Mouse (Mus musculus) c-Kit-positive CD71-positive TER-119-positive erythroid progenitor cells, embryonic 14.5 days (primary cell): ENCODE measurements around the gene Cd247.

ENCODE experiments used
- DNase-seq: peaks from one replicate; pipeline ENCODE4 v3.0.0-alpha.2; 2013; ENCODE audit warnings: low spot score

Gene Cd247

DNA sequence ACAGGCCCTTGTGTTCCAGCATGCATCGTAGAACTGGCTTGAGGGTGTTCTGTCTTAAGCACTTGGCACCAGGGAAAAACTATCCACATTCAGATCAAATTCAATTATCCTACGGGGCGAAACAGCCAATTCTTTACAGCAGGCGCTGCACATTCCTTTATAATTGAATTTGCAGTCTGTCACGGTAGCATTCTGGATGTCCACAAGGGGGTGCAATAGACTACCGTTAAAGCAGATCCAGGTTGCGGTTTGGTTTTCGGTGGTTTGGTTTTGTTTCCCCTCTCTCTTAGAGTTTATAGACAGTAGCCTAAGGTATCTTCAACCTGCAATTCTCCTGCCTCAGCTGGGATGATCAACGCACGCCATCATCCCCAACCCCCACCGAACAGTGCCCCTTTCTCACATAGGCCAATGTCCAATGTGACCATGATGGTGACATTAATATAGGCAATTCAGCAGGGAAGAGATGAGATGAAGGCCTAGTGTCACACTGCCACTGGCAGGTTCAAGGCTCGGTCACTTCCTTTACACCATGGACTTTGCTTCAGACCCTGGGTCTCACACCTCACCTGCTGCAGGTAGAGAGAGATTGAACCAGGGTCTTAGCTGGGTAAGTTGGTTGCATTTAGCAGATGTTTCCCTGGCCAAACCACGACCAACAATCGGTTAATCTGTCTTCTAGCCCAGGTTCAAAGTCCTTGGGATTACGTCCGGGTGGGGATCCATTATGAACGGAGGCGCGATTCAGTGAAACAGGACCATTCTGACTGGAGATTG lies 12.8 kb upstream of the Cd247 start:
- DNase-seq, result no peak

DNA sequence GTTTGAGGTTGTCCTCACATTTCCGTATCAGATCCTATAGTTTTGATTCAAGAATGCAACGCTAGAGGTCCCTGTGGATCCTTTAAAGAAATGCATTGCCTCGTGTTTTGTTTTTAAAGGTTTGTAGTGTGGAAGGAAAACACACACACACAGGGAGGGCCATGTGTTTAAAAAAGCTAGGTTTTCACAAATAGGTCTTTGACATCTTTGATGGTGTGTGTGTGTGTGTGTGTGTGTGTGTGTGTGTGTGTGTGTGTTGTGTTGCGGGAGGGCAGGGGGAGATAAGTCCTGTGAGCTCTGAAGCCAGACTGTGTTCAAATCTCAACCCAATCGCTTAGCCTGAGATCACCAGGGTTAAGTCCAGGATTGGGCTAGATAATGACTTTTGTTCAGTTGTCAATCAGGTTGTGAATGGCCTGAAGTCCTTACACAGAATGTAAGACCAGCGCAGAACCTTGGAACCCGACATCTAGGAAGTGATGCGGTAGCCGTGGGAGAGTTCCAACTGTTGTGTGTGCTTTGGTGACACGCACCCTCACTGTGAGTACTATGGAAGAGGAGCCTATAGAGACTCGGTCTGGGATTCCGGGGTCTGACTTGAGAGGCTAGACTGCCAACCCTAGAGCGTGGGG lies 8.4 kb upstream of the Cd247 start:
- no peak for DNase-seq

DNA sequence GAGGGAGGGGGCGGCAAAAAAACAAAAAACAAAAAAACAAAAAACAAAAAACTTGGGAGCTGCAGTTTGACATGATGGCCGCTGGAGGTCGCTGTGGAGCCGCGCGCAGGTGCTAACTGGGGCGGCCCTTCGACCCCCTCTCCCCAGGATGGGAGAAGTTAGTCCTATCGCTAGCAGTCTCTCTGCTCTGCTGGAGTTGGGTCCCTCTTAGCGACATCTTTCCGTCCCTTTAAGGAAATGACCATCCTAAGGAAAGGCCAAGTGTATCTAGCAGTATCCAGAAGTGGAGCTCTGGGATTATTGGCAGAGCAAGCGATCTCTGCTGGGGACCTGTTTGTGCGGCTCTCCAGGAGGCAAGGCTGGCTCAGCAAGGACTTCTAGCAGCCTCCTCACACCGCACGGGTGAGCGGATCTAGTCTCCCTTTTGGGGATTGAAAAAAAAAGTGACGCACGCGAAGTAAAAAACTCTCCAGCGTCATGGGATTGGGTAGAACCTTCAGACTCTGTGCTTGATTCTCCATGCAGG lies 7.8 kb upstream of the Cd247 start:
- DNase-seq, result no peak

DNA sequence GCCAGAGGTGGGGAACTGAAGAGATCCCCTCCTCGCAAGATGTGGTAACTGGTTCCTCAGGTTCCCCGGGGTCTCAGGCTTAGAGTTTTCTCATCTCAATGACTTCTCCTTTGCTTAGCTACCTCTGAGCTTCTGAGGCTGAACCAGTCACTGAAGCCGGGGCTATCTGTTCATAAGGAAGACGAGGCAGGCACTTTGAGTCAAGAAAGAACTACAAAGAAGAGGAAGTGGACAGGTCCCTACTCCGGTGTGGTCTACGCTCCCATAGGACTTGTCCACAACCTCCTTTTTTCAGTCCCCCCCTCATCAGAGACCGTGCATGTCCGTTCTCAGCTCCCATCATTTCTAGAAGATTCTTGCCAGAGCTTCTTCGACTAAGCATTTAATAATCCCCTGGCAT lies 7.1 kb upstream of the Cd247 start:
- no peak for DNase-seq

DNA sequence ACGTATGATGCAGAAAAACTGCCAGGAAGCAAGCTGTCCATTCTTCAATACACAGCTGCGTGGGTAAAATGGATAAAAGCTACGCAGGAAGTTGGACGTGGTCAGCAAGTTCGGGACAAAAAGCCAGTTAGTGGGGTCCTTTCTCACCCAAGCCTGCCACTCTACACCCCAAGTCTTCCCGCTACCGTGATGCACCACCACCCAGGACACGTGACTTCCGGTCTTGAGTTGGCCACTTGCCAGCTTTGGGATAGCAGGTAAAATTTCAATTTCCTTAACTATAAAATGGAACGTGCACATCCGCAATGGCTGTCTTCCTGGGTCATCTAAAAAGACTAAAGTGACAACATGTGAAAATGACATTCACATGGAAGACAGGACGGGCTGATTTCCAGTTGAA lies 6.6 kb upstream of the Cd247 start:
- no peak for DNase-seq

DNA sequence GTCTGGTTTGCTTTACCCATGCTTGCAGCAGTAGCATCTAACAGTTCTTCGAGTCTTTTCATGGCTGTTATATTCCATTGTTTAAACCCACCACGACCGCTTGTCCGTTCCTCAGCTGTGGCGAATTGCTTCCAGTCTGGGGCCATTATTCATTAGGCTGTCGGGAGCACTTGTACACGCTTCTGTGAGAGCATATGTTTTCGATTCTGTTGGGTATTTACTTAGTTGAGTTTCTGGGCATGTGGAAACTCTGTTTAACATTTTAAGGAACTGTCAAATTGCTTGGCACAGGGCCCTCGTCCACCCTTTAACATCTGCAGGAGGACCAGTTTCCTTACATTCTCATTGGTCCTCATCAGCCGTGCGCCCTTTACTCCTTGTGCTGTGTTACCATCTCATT lies 2.2 kb upstream of the Cd247 start:
- DNase-seq, result no peak

DNA sequence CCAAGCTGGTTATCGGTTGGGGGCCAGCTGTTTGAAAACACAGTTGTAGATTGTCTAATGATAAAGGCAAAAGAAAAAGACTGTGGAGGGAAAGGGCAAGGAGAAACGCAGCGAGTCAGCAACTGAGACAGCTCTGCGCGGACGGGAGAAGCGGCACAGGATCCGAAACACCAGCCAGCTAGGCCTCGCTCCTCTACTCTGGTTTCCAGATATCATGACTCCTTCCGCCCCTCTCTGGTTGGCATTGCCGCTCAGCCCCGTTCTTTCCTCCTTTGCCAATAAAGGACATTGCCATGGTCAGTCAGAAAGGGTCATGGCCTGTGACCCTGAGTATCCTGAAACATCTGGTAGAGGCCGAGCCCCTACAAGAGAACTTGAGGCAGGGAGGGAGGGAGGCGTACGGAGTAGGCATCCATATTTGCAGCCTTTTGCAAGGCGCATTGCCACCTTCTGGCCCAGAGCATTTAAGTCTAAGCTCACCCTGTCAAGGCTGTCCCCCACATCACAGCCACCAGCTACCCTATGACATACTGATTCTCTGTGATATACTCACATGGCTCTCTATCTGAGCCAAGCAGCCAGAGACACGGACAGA lies 682 bp downstream of the Cd247 start:
- no peak for DNase-seq

DNA sequence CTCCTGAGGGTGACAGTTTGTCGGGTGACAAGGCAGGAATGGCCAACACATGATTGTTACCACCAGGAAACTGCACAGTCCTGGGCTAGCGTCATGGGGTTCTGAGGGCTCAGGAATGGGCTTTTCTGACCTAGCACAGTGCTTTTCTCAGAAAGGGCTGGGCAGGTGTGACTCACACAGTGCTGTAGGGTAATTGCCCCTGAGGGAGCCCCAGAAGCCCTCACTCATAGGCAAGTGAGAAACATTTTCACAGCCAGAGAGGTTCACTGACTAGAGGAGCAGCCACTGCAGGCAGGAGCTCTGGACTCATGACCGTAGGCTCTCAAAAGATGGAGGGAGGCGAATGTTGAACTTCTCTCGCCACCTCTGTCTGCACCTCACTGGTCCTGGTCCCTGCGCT lies 1.5 kb downstream of the Cd247 start:
- no peak for DNase-seq

DNA sequence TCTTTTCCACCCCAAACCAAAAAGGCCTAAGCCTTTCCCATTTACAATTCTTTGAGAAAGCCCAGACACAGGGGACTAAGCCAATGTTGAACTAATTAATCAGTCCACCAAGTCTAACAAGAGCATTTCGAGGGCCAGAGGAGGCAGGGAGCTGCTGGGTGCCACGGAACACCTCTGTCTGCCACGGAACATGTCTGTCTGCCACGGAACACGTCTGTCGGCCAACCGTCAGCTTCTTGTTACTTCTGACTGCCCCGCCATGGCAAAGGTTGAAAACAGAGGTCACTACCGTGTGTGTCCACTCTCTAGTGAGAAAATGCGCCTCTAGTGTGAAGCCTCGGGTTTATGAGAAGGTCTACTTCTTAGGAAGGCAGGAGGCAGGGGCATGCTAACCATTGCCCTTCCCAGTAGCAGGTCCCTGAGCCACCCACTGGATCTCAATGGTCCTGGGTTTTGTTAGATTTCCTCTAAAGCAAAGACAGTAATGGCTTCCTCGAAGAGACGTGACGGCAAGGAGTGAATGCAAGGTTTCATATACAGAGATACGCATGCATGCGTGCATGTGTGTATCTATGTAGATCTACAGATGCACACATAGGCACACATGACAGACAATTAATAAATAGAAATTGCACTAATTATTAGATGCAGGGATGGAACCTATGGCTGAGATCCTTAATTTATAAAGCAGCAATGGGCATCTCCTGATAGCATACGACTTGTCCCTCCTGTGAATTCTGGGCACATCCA lies 2.2 kb downstream of the Cd247 start:
- DNase-seq, result no peak

DNA sequence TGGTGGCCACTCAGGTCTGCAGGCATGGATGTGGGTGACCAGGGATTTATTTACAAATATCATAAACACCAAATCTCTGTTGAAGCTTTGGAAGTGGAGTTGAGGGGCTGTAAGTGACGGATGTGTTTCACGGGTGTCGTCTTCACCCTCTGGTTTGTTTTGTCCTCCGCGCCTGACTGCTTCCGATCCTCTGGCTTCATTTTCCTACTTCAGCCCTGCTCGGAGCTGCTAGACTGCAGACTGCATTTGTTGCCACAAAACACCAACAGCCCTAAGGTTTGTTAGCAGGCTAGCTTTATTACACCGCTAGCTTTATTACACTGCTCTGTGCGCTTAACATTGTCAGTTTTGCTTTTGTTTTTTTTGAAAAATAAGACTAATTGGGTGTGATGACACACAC lies 2.9 kb downstream of the Cd247 start:
- DNase-seq, result no peak

DNA sequence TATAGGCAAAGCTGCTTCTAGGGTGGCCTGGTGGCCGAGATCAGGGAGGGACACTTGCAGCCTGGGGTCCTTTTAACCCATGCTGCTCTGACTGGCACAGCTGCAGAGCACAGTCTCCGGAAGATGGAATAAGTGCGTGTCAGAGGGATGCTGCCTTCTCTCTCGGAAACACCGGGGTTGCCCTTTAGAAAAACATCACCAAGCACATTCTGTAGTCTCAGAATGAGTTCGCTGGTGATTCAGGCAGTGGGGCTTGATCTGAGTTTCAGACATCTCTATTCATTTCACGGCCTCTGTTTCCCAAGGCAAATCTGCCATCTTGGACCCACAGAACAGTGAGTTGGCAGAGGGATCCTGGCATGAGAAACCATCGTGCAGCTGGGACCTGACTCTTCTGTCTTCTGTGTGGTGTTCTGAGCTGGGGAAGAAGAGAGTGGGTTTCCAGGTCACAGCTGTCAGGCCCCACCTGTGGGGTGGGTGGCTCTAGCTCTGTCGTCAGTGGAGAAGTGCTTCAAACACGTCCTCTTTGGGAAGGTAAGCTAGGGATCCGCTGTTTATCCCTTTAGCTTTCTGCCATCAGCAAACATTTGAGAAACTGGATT lies 13.3 kb downstream of the Cd247 start:
- no peak for DNase-seq

DNA sequence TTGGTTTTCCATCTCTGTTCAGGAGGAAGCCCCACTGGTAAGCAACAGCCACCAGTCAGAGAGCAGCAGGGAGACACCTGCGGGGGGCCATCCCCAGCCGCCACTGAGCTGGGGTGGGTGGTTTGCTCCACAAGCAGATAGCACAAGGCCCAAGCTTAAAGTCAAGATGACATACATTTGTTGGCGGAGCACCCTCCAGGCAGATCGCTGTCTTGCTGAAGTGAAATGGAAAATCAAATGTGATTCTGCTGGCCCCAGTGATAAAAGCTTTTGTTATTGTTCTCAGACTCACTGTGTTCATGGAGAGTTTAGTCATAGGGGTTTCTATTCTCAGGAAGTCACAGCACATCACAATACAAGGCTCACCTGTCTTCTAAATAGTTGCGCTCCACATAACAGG lies 14.6 kb downstream of the Cd247 start:
- no peak for DNase-seq

DNA sequence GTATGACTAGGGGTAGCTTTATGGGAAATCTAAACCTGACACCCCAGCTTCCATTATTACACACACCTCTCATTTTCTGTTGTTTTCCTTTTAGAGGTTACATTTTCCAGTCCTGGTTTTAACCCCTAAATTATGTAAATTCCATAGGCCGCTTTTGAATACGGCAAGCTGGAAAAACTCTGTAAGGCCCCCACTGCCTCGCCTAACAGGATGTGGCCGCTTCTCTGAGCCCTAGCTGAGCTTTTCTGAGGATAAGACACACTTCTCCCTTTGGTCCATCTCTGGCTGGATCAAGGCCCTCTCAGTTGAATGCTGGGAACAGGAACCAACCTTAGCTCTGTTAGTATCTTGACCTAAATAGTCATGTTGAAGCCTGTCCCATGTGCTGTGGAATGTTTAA lies 15.7 kb downstream of the Cd247 start:
- no peak for DNase-seq

DNA sequence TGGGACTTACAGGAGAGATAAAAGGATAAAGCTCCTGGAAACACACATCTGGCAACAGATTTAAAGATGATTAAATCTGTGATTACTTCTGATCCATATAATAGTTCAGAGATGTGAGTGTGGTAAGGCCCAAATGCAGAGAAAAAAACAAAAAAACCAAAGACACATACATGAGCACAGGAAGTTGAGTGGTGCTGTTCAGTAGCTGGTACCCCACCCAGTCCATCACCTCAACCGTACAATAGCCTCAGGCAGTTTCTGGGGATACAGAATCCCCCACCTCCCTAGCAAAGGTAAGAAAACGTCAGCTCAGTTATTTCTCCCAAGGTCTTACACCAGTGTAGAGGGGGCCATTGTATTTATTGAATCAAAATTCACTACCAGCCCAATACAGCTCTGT lies 22.2 kb downstream of the Cd247 start:
- no peak for DNase-seq

DNA sequence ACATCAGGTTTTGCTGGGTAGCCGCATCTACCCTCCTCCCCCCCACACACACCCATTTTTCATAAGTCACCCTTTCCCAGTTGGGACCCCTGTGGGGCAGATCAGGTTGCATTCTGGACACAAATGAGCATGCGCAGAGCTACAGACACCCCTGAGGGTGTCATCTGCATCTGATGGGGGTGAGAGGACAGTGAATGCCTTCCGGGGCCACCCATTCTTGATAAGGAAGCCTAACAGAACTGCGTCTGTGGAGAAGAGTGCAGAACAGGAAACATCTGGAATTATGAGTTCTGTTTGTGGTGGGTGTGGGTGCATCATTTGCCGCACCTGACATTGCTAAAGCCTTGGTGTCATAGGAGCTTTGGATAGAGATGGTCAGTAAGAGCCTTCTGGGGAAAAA lies 22.7 kb downstream of the Cd247 start:
- DNase-seq, result no peak

DNA sequence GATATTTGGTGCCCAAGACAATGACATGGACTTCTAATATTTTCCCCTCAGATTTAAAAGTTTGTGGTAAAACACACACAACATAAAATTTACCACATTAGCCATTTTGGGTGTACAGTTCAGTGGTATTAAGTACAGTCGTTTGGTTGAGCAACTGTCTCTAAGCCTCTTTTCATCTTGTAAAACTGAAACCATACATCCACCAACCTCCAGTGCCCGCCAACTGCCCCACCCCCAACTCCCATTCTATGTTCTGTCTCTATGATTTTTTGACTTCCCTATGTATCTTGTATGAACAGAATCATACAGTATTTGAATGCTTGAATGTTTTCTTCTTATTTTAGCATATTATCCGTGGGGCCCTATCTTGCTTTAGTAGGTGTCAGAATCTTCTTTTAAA lies 24.3 kb downstream of the Cd247 start:
- DNase-seq, result no peak

DNA sequence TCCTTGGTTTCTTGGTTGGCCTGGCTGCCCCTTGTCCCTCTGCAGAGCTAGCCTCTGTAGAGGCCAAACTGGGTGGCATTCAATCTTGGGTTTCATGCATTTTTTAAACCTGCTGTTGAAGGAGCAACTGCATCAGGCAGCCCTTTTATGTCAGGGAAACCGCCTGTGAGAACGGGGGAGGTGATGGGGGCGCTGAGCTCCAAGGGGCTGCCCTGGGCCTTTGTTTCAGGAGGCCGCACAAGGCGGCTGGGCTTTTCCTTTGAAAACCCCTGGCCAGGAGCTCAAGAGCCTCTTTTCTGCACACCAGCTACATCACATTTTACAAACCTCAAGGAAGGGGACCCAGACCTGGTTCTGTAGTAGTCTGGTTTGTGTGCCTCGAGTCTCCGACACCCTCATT lies 25.6 kb downstream of the Cd247 start:
- no peak for DNase-seq

DNA sequence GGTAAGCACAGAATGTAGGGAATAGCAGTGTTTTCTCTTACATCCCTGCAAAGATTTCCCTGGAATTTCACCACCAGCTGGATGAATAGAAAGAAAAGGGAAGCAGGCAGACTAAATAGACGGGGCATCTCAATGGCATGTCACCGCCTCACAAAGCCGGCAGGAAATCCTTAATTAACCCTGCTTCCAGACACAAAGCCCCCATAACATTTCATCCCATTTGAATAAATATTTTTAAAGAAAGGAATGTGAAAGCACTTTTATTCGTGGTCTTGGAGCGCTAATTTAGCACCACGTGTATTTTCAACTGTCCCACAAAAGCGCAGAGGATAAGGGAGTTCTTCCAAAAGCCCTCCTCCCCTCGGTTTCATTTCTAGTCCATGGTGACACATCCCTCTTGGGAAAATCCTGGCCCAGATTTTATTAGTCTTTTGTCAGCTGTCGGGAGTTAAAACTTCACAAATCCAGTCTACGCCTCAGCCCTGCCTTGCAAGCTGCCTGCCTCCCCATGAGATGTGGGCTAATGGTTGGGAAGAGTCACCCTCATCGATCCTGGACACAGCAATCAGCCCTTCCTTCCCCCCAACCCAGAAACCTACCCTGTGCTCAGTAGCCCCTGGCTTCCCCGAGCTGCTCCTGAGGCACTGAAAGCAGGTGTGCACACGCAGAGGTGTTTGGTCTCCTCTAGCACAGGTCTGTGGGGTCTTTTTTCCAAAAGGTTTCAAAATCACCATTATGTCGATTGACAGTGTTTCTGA lies 26.2 kb downstream of the Cd247 start:
- no peak for DNase-seq

DNA sequence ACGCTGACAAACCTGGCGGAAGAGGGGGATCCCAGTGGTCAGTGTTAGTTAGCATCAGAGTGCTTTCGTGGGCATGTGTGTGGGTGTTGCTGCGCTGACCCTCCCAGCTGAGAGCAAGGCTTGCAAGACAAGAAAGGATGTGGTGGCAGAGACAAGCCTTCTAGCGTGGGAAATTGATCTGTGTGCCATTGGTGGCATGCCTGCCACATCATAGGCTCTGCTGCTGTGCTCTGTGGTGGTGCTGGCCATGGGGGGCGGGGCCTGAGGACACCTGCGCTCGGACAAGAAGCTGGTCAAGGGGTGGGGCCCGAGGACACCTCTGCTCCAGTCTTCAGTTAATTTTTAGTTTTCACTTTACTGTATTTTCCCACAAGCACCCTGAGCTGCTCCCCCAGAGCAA lies 27.9 kb downstream of the Cd247 start:
- DNase-seq, result no peak

DNA sequence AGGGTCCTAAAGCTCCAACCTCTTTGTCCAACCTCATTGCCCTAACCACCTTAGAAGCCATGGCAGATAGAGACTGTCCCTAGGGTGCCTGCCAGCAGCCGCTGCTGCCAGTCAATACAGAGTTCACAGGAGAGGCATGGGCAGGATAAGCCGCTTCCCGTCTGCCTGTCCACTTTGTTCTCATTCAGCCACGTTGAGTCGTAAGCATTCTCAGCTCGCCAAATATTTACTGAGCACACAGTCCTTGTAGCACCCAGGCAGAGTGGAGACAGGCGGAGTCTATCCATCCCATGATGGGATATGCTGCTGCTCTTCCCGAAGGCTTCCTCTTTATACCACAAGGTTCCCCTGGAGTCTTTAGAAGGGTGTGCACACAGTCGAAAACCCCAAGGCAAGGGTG lies 28.8 kb downstream of the Cd247 start:
- DNase-seq, result no peak

DNA sequence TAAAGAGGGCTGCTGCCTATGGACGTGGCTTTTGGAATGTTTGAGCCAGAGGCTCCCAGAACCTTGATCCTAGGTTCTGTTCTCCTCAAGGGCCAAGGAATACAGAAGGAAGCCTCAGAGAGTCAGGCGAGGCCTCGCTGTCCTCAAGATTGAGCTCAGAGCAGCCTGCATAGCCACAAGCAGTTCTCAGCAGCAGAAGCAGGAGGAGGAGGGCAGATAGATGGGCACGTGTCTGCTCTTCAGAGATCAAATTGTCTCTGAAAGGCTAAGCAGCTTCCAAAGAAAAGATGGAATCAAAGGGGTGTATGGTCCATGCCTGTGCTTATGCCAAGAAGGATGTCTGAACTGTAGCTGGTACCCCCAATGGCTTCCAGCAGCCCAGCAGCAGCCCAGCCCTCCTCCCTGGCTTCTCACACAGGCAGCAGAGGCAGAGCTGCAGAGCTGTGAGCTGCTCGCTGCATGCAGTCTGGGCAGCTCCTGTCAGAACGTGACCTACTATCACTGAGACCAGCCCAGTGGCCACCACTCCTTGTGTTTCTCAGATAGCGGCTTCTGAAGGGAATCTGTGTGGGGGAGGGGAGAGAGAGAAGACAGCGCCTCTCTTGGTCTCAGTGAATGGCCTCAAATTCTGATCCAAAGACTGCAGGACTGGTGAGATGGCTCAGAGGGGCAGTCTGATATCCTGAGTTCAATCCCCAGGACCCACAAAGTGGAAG lies 29.8 kb downstream of the Cd247 start:
- peak; percentile 85 for DNase-seq
